Mouse (Mus musculus) midbrain, embryonic 11.5 days (tissue): ENCODE data around the gene Rsph9. TPM values are rescaled to one million over a fixed set of nuclear protein-coding genes. Genes with fewer than 3 reads are reported as not detected.

ENCODE experiments used
- ATAC-seq: fragments of 200-750 bp; cut with Nextera tagmentation; 2 replicates; pipeline ENCODE4 v1.8.0; 2017; ENCODE audit warnings: moderate TSS enrichment, moderate library complexity; ENCODE audit not compliant: low FRiP score
- DNase-seq: peaks from one replicate; pipeline ENCODE4 v3.0.0; 2015; ENCODE audit warnings: low spot score; ENCODE audit errors: missing footprints
- H3K27ac ChIP-seq: fragments of 300-500 bp; sonication (generic); 2 replicates; pipeline ENCODE4 v1.5.1; 2014; ENCODE audit warnings: low read depth, low read length
- H3K27me3 ChIP-seq: fragments of 300-500 bp; sonication (generic); 2 replicates; pipeline ENCODE4 v1.6.1; 2014; ENCODE audit warnings: mild to moderate bottlenecking, low read length, moderate library complexity, mixed read lengths; ENCODE audit not compliant: control insufficient read depth, insufficient read depth
- H3K36me3 ChIP-seq: fragments of 300-500 bp; sonication (generic); 2 replicates; pipeline ENCODE4 v1.6.1; 2014; ENCODE audit warnings: mild to moderate bottlenecking, low read length, moderate library complexity, mixed read lengths; ENCODE audit not compliant: control insufficient read depth, insufficient read depth
- H3K4me1 ChIP-seq: fragments of 300-500 bp; sonication (generic); 2 replicates; pipeline ENCODE4 v1.6.1; 2014; ENCODE audit warnings: low read length; ENCODE audit not compliant: control insufficient read depth, insufficient read depth
- H3K4me2 ChIP-seq: fragments of 300-500 bp; sonication (generic); 2 replicates; pipeline ENCODE4 v1.6.1; 2014; ENCODE audit warnings: mild to moderate bottlenecking, moderate library complexity
- H3K4me3 ChIP-seq: fragments of 300-500 bp; sonication (generic); 2 replicates; pipeline ENCODE4 v1.5.1; 2014; ENCODE audit warnings: low read depth, low read length
- H3K9ac ChIP-seq: fragments of 300-500 bp; sonication (generic); 2 replicates; pipeline ENCODE4 v1.6.1; 2014; ENCODE audit warnings: low read length
- H3K9me3 ChIP-seq: fragments of 300-500 bp; sonication (generic); 2 replicates; pipeline ENCODE4 v1.6.1; 2016; ENCODE audit warnings: low read length; ENCODE audit not compliant: control insufficient read depth
- WGBS: fragments of 180-500 bp; shearing (Covaris S2); extraction: QIAGEN DNeasy Blood & Tissue Kit; methylation state at CpG from one replicate; pipeline ENCODE4 v1.1.7; 2014; 5-methylcytosine and 5-hydroxymethylcytosine counted together
- polyA plus RNA-seq: library from polyadenylated mRNA; unstranded; fragments of >200 nt; fragmentation: Nextera tagmentation; extraction: Ambion mirVana; gene quantifications from 2 replicates; pipeline ENCODE4 v1.2.1, GENCODE M21; 2014

Gene Rsph9
- 17.5 and 18.5 TPM in 2 replicates for polyA plus RNA-seq

DNA sequence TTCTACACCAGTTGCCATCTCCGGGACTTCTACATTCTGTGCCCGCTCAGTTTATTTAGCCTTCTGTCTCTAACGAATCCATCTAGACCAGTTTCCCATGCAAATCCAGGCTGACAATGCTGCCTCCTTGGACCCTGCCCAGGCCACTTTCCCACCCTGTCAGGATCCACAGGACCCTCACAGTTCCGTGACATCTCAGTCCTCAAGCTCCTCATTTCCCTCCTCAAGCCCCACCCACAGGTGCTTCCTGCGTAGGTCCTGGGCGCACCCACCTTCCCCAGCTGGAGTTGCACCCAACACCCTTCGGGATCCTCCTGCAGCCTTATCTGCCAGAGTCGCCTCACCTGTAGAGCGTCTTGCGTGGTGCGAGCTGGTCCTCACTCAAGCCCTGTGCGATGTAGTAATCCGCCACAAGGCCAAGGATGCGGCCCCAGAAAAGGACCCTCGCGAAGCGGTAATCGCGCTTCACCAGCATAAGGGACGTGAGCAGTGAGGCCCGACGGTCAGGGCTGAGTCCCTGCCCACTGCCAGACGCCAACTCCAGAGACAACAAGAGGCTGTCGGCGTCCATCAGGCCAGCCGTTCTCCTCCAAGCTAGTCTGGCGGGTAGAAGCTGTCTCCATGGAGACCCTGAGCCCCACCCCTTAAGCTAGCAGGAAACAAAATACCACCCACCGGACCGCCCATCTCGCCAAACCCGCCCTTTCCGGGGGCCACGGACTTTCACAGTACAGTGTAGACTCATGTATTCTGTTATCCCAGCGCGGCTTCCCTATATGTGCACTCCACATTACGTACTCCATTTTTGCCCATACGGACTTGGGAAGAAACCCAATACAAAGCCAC is at the start of gene Rsph9:
TSS of gene Rsph9 (minus strand) at position 639 of the 846 bp plus-strand sequence.
- H3K9ac ChIP-seq = peak within 1 kb of the TSS; percentile 29
- 7% methylated on average over 37 of the region's 37 CpGs for WGBS
- ATAC-seq (peak; percentile 93), DNase-seq (peak; percentile 96)
- H3K27ac ChIP-seq = no peak within 1 kb of the TSS
- no peaks in the 10 kb centered on the region for H3K9me3 ChIP-seq
- peak within 1 kb of the TSS; percentile 35 for H3K4me3 ChIP-seq
- peak within 1 kb of the TSS; percentile 78 for H3K4me2 ChIP-seq
- H3K36me3 ChIP-seq = peaks cover 8% of the 10 kb centered on the region; the same call in 1 of the 2 replicates
- peaks cover 5% of the 10 kb centered on the region for H3K4me1 ChIP-seq
- no peaks in the 10 kb centered on the region for H3K27me3 ChIP-seq

DNA sequence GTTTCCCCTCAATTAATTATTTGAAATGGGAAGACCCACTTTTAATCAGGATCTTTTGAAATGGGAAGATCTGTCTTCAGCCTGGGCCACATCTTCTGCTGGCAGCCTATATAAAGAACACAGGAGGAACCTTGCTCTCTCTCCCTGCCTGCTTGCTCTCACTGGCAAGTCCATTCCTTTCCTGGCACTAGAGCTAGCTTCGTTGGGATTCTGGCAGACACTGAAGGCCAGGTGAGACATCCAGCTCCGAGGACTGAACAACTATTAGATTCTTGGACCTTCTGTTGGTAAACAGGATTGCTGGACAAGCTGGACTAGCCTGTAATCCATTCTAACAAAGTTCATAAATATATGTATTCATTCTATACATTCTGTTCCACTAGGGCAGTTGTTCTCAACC is 44.8 kb upstream of the Rsph9 start:
- peaks cover 19% of the 10 kb centered on the region for H3K36me3 ChIP-seq
- ATAC-seq = no peak
- no peaks in the 10 kb centered on the region for H3K4me1 ChIP-seq
- no peaks in the 10 kb centered on the region for H3K27me3 ChIP-seq
- no peak overlapping the region for H3K9ac ChIP-seq
- H3K27ac ChIP-seq = no peak overlapping the region
- H3K4me2 ChIP-seq = no peak overlapping the region
- 93% methylated on average over 2 of the region's 2 CpGs for WGBS
- H3K9me3 ChIP-seq = no peaks in the 10 kb centered on the region
- no peak for DNase-seq
- no peak overlapping the region for H3K4me3 ChIP-seq

DNA sequence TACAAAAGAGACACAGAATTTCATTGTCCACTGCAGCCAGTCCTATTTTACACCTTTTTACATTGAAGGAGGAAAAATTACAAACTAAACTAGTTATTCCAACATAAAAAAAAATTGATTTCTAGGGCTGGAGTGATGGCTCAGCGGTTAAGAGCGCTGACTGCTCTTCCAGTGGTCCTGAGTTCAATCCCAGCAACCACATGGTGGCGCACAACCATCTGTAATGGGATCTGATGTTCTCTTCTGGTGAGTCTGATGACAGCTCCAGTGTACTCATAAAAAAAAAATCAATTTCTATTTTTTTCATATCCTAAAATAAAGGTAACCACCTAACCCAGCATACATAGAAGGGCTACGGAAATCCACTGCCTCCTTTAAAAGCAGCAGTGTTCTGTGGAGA is 38.3 kb upstream of the Rsph9 start:
- Histone ChIP-seq H3K27me3 (no peaks in the 10 kb centered on the region), H3K4me3 (no peak overlapping the region), H3K36me3 (peaks cover 26% of the 10 kb centered on the region), H3K27ac (no peak overlapping the region), H3K4me1 (no peaks in the 10 kb centered on the region), H3K9ac (no peak overlapping the region), H3K9me3 (no peaks in the 10 kb centered on the region), H3K4me2 (no peak overlapping the region)
- ATAC-seq (no peak), DNase-seq (no peak)
- 82% methylated on average over 4 of the region's 4 CpGs for WGBS

DNA sequence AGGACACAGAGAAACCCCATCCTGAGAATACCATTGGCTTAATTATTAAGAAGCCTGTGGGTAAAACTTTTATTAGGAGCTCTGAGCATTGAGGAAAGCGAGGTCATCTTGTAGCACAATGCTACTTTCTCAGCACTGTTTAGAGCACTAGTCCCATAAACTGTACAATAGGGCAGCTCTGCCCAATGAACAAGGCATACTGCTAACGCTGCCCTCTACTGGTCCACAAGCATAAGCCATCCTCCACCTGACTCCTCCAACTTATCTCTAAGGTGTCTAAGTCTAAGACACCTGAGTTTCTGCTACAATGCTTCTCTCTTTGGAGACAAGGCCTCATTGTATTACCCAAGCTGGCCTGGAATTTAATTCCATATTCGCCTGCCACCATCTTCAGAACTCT is 26.5 kb upstream of the Rsph9 start:
- H3K27me3 ChIP-seq = no peaks in the 10 kb centered on the region
- H3K4me2 ChIP-seq = no peak overlapping the region
- no peak for DNase-seq
- no peaks in the 10 kb centered on the region for H3K9me3 ChIP-seq
- no peak overlapping the region for H3K27ac ChIP-seq
- no peak overlapping the region for H3K4me3 ChIP-seq
- WGBS = 81% methylated on average over 3 of the region's 3 CpGs
- peaks cover 24% of the 10 kb centered on the region for H3K36me3 ChIP-seq
- no peak for ATAC-seq
- H3K4me1 ChIP-seq = no peaks in the 10 kb centered on the region
- H3K9ac ChIP-seq = no peak overlapping the region

DNA sequence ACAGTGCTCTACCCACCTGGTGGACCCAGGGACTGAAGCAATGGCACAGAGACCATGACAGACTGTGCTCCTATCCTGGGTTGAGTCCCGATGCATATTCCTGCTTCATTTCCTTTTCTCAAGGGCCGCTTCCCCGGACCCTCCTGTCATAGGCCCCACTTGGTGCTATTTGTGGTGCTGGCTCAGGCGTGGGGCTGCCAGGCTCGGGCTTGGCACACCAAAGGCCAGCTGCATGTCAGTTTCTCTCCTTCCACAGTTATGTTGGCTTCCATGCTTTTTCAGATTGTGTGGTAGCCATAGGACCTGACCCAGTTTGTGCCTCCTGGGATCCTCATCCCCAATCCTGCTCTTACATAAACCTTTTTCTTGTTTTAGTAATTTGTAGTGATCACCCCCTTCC is 24.8 kb upstream of the Rsph9 start:
- no peaks in the 10 kb centered on the region for H3K4me1 ChIP-seq
- no peak overlapping the region for H3K4me2 ChIP-seq
- DNase-seq = peak; percentile 21
- no peak overlapping the region for H3K9ac ChIP-seq
- ATAC-seq = no peak
- no peak overlapping the region for H3K4me3 ChIP-seq
- no peaks in the 10 kb centered on the region for H3K27me3 ChIP-seq
- H3K36me3 ChIP-seq = peaks cover 29% of the 10 kb centered on the region
- no peak overlapping the region for H3K27ac ChIP-seq
- 93% methylated on average over 5 of the region's 5 CpGs for WGBS
- H3K9me3 ChIP-seq = no peaks in the 10 kb centered on the region

DNA sequence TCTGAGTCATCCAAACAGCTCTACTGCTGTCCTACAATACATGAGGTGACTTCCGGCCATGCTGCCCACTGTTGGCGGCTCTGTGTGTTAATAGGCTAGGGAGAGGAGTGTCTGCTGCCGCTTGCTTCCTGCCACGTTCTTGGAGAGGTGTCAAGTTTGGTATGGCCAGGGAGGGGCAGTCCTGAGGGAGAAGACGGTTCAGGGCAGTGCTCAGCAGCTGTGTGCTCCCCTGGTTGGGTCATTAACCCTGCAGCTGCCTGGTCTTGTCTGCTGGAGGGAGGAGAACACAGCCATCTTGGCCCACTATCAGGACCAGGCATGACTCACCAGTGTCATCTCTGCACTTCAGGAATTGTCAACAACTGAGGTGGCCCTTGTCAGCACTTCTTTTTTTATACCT is 24.3 kb upstream of the Rsph9 start:
- H3K36me3 ChIP-seq = peaks cover 29% of the 10 kb centered on the region
- no peak for DNase-seq

DNA sequence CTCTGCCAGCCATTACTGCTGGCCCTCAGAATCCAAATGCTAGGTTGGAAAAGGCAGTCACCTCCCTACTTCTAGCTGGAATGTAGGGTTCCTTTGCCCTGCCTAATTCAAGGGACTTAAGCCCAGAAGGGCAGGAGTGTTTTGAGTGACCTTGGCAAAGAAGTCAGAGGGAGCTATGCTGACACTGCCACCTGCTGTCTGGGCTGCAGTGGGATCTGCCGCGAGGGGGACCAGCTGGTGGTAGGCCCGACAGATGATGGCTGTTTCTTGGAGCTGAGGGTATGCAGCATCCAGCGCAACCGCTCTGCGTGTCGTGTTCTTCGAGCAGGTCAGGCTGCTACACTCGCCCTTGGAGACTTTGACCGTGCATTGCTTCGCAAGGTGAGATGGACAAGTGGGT is 23.0 kb upstream of the Rsph9 start:
- Histone ChIP-seq H3K9ac (no peak overlapping the region), H3K9me3 (no peaks in the 10 kb centered on the region), H3K27ac (no peak overlapping the region), H3K27me3 (no peaks in the 10 kb centered on the region), H3K36me3 (peaks cover 24% of the 10 kb centered on the region; the same call in 1 of the 2 replicates), H3K4me2 (no peak overlapping the region), H3K4me3 (no peak overlapping the region), H3K4me1 (peaks cover 3% of the 10 kb centered on the region)
- 87% methylated on average over 11 of the region's 11 CpGs for WGBS
- ATAC-seq (no peak), DNase-seq (no peak)

More for the DNA sequence above, 24.3 kb upstream of the Rsph9 start:
- Histone ChIP-seq H3K4me3 (no peak overlapping the region), H3K4me1 (no peaks in the 10 kb centered on the region), H3K9me3 (no peaks in the 10 kb centered on the region), H3K9ac (no peak overlapping the region), H3K4me2 (no peak overlapping the region), H3K27ac (no peak overlapping the region), H3K27me3 (no peaks in the 10 kb centered on the region)
- no peak for ATAC-seq
- WGBS = 77% methylated on average over 5 of the region's 5 CpGs

DNA sequence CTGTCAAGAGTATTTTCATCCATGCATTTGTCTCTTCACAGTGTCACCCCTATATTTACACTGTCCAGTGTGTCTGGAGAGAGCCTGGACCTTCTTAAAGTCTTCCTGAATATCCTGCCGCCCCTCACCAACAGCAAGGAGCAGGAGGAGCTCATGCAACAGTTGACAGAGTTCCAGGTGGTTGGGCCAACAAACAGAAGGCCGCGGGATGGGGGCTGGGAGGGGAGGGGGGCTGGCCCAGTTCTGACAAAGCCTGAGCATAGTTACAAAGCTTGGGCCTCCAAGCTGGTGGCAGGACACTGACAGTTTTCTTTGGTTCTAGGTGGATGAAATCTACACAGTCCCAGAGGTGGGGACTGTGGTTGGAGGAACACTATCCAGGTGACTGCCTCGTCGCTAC is 22.3 kb upstream of the Rsph9 start:
- Histone ChIP-seq H3K27me3 (no peaks in the 10 kb centered on the region), H3K9me3 (no peaks in the 10 kb centered on the region), H3K4me1 (peaks cover 10% of the 10 kb centered on the region), H3K36me3 (peaks cover 24% of the 10 kb centered on the region; the same call in 1 of the 2 replicates), H3K4me3 (no peak overlapping the region), H3K9ac (no peak overlapping the region), H3K4me2 (no peak overlapping the region), H3K27ac (no peak overlapping the region)
- 90% methylated on average over 5 of the region's 5 CpGs for WGBS
- ATAC-seq = no peak
- no peak for DNase-seq

DNA sequence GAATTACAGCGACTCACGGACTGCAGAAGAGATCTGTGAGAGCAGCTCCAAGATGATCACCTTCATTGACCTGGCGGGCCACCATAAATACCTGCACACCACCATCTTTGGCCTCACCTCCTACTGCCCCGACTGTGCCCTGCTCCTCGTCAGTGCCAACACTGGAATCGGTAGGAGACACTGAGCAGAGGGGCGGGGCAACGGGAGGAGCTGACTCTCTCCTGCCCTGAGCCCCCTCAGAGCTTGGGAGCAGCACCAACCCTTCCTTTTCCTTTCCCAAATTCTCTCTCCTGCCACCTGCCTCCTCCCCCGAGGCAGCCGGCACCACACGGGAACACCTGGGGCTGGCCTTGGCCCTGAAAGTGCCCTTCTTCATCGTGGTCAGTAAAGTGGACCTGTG is 21.4 kb upstream of the Rsph9 start:
- ATAC-seq = no peak
- Histone ChIP-seq H3K27ac (no peak overlapping the region), H3K36me3 (peaks cover 24% of the 10 kb centered on the region; the same call in 1 of the 2 replicates)

More for the DNA sequence above, 21.4 kb upstream of the Rsph9 start:
- Histone ChIP-seq H3K9me3 (no peaks in the 10 kb centered on the region), H3K4me3 (no peak overlapping the region), H3K9ac (no peak overlapping the region), H3K4me2 (no peak overlapping the region), H3K27me3 (no peaks in the 10 kb centered on the region), H3K4me1 (peaks cover 10% of the 10 kb centered on the region)
- no peak for DNase-seq
- WGBS = 90% methylated on average over 12 of the region's 12 CpGs
